Mouse (Mus musculus): ENCODE results near the gene Tysnd1. TPM values are rescaled to one million over a fixed set of nuclear protein-coding genes. Genes with fewer than 3 reads are reported as not detected.

Gene Tysnd1
- polyA plus RNA-seq, 1 experiment from 2014 or later, result 30.9 TPM

DNA sequence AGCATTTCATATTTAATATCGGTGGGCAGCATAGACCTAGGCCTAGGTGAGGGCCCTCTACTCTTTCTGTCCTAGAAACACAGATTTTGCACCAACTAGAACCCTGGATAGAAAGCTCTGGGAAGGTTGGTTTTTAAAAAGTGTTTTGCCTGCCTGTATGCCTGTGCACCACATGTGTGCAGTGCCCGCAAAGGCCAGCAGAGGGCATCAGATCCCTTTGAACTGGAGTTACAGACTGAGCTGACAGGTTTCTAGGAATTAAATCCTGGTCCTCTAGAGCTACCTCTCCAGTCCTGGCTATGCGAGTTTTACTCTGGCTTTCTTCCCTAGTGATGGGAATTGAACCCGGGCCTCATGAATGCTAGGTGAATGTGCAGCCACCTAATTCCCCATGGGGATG lies 49.8 kb downstream of the Tysnd1 start:
- no peak overlapping the region for H3K9ac ChIP-seq (replicated peaks)
- no peak overlapping the region for H3K27ac ChIP-seq (replicated peaks)
- no peaks in the 10 kb centered on the region for H3K4me1 ChIP-seq
- no peak for ATAC-seq (ENCODE audit: low FRiP score, low read depth)
- peaks cover 97% of the 10 kb centered on the region for H3K36me3 ChIP-seq
- no peaks in the 10 kb centered on the region for H3K9me3 ChIP-seq
- no peak overlapping the region for H3K4me3 ChIP-seq
- H3K27me3 ChIP-seq, result no peaks in the 10 kb centered on the region
- H3K4me2 ChIP-seq (replicated peaks), result no peak overlapping the region
- 92% methylated on average over 4 of the region's 4 CpGs for WGBS

- 98% methylated on average over 13 of the region's 13 CpGs for WGBS
- Histone ChIP-seq H3K4me1 (no peaks in the 10 kb centered on the region), H3K9ac (replicated peaks) (no peak overlapping the region), H3K4me3 (no peak overlapping the region), H3K4me2 (replicated peaks) (no peak overlapping the region), H3K27ac (replicated peaks) (no peak overlapping the region), H3K36me3 (peaks cover 96% of the 10 kb centered on the region), H3K9me3 (no peaks in the 10 kb centered on the region), H3K27me3 (no peaks in the 10 kb centered on the region)
- no peak for ATAC-seq (ENCODE audit: low FRiP score, low read depth)
Measured at GRCm38 (mm10) chr10:61747302-61747701, 52.0 kb downstream of the Tysnd1 start.

DNA sequence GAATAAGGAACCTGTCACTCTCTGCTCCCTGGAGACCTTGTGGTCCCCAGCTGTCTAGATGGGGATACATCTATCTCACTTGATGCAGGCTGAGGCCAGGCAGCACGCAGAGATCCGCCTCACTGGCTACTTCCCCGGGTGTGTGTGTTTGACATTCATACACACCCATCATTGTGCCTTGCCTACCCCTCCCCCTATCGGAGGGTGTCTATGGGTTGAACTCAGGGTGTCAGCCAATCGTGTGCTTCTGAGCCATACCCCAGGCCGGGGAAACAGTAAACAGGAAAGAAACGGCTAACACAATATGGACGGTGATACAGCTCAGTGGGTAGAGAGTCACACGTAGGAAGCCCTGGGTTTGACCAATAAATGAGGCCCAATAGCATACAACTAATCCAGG lies 54.7 kb downstream of the Tysnd1 start:
- no peak for ATAC-seq (ENCODE audit: low FRiP score, low read depth)

DNA sequence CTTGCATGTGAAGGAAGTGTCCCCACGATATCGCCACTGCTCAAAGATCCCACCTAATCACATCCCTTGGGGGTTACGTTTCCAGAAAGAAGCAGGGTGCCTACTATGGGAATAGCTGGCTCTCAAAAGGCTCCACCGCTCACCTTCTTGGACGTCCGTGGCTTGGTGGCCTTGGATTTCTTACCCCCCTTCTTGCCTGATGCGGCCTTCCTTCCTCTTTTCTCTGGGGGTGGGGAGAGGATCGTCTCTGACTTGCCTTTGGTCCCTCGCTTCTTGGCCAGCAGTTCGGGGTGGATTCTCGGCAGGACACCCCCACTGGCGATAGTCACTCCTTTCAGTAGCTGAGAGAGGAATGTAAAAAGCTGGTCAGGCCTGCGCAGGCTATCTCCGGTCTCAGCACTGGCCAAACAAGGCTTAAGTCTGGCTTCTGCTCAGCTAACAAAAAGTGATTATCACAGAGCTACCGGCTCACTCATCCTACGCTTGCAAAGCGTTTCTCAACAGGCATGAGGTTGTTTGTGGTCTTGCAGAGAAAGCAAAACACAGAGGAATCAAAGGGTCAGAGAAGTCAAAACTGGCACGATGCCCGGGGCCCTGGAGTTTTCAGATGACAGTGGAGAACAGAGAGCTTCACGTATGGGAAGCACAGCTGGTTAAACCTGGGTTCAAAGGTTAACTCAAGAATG lies 56.4 kb downstream of the Tysnd1 start:
- no peak for ATAC-seq (ENCODE audit: low FRiP score, low read depth)
- H3K36me3 ChIP-seq, result peaks cover 95% of the 10 kb centered on the region
- H3K9me3 ChIP-seq, result no peaks in the 10 kb centered on the region
- H3K27ac ChIP-seq (replicated peaks), result no peak overlapping the region
- H3K9ac ChIP-seq (replicated peaks), result no peak overlapping the region
- no peak overlapping the region for H3K4me2 ChIP-seq (replicated peaks)
- H3K27me3 ChIP-seq, result no peaks in the 10 kb centered on the region
- H3K4me3 ChIP-seq, result no peak overlapping the region
- WGBS, result 86% methylated on average over 20 of the region's 20 CpGs
- no peaks in the 10 kb centered on the region for H3K4me1 ChIP-seq

More for the DNA sequence above, 54.7 kb downstream of the Tysnd1 start:
- Histone ChIP-seq H3K36me3 (peaks cover 95% of the 10 kb centered on the region), H3K27me3 (no peaks in the 10 kb centered on the region), H3K4me2 (replicated peaks) (no peak overlapping the region), H3K9me3 (no peaks in the 10 kb centered on the region), H3K9ac (replicated peaks) (no peak overlapping the region), H3K27ac (replicated peaks) (no peak overlapping the region), H3K4me3 (no peak overlapping the region), H3K4me1 (no peaks in the 10 kb centered on the region)
- WGBS, result 93% methylated on average over 9 of the region's 9 CpGs

Other genes with a start within 250 kb of the Tysnd1 start
- 78.9 and 79.2 TPM in 2 replicates for gene Eif4ebp2, start 242.9 kb upstream of the Tysnd1 start, polyA plus RNA-seq (2016; fragmentation: Nextera tagmentation; extraction: Ambion mirVana)
- 13.7 and 14.3 TPM in 2 replicates for gene Lrrc20, start 219.7 kb upstream of the Tysnd1 start, polyA plus RNA-seq (2016; fragmentation: Nextera tagmentation; extraction: Ambion mirVana)
- gene Npffr1, start 100.0 kb upstream of the Tysnd1 start, polyA plus RNA-seq (2016; fragmentation: Nextera tagmentation; extraction: Ambion mirVana), result 0.17 and 0.18 TPM in 2 replicates
- 236 and 247 TPM in 2 replicates for gene Ppa1, start 47.0 kb upstream of the Tysnd1 start, polyA plus RNA-seq (2016; fragmentation: Nextera tagmentation; extraction: Ambion mirVana)
- gene Sar1a, start 15.2 kb upstream of the Tysnd1 start, polyA plus RNA-seq (2016; fragmentation: Nextera tagmentation; extraction: Ambion mirVana), result 203 and 228 TPM in 2 replicates
- gene Aifm2, start 19.7 kb downstream of the Tysnd1 start, polyA plus RNA-seq (2016; fragmentation: Nextera tagmentation; extraction: Ambion mirVana), result 6.7 and 7.3 TPM in 2 replicates
- gene H2afy2, start 88.6 kb downstream of the Tysnd1 start, polyA plus RNA-seq (2016; fragmentation: Nextera tagmentation; extraction: Ambion mirVana), result 359 and 366 TPM in 2 replicates